Mouse (Mus musculus): ENCODE results near the gene Clmp. TPM values are rescaled to one million over a fixed set of nuclear protein-coding genes. Genes with fewer than 3 reads are reported as not detected.

The Clmp gene
- 47.3 and 50.6 TPM in 2 replicates for polyA plus RNA-seq (2012; rRNA removed)

DNA sequence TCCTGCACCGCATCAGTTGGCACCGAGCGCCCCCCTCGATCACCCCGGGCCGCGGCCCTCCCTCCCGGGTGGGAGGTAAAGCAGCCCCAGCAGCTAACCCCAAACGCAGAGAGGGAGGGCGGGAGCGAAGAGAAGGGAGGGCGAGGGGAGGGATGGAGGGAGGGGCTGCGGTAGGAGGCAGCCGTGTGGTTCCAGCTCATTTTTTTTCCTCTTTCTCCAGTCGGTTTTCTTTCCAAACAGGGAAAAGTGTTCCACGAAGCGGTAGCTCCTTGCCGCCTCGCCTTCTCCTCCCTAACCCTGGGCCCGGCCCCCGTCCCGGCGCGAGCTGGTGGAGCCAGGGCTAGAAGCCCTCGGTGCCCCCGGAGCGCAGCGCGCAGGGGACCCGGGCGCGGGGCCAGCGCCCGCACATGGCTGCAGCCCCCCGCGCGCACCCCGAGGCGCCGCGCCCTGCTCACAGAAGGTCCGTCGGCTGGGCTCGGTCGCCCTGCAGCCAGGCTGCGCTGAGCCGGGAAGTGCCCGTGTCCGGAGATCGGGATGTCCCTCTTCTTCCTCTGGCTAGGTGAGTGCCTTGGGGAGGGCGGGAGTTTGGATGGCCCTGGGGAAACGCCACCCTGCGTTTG is at the start of gene Clmp:
TSS of gene Clmp (plus strand) at position 162 of the 620 bp plus-strand sequence.

DNA sequence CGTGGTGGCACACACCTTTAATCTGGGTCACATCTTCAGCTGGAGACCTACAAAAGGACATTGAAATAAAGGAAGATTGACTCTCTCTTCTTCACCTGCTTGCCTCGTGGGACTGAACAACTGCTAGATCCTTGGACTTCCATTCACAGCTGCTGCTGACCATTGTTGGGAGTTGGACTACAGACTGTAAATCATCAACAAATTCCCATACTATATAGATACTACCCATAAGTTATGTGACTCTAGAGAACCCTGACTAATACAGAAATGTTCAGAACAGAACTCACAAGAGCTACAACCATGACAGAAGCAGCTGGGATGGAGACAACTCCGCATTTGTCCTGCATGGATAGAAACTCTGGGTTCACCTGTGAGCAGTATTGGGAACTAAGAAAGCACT is 15.4 kb upstream of the Clmp start, which contains the start of gene Gm21915:
TSS of gene Gm21915 (plus strand) at position 301 of the 400 bp plus-strand sequence.

DNA sequence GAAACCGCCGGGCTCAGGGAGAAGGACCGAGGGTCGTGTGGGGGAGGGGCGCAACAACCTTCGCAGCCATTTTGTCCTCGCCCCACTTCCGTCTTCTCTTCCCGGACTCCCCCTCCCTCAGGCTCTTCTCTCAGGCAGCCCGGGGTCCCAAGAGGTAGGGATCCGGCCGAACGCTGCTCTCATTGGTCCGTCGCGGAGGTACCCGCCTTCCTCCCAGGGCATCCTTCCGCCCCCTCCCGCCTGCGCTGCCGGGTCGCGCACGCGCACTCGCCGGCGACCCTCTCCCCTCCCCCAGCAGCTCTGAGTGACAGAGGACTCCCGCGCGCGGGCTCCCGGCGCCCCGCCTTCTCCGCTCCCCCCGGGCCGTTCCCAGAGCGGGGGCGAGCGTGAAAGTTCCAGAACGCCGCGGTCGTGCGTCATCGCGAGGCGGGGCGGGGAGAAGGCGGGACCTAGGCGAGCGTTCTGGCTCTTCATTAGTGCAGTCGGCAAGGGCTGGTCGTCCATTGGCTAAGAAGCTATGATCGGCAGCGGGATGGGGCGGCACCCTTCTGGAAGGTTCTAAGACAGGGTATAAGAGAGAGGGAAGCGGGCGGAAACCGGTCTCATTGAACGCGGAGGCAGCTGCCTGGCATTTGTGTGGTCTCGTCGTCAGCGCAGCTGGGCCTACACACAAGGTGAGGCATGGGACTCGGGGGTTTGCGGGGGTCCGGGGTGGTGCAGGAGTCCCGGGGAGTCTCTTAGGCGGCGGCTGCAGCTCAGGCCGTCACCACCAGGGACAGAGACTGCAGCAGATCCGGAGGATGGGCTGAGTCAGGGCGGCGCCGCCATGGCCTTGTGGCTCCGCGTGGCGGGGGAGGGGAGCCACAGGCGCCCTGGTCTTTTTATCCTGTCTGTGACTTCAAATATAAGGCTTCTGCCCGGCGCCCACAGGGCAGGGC is 115.2 kb downstream of the Clmp start, which contains the start of gene Hspa8:
TSS of gene Hspa8 (plus strand) at position 310 of the 938 bp plus-strand sequence.

Other genes with a start within 250 kb of the Clmp start
- gene Gramd1b, start 154.6 kb upstream of the Clmp start, polyA plus RNA-seq (2012; rRNA removed): 68.2 and 72.6 TPM in 2 replicates
- not detected in 2 replicates for gene Gm21915, start 15.3 kb upstream of the Clmp start, polyA plus RNA-seq (2012; rRNA removed)
- 2,477 and 2,492 TPM in 2 replicates for gene Hspa8, start 115.0 kb downstream of the Clmp start, polyA plus RNA-seq (2012; rRNA removed)
- 0.57 and 0.74 TPM in 2 replicates for gene Bsx, start 188.2 kb downstream of the Clmp start, polyA plus RNA-seq (2012; rRNA removed)

Data from central nervous system, embryonic 18 days (tissue).